Mouse (Mus musculus) left cerebral cortex, adult 18-20 months (tissue): Measurements from ENCODE around the gene Nhlrc1. TPM values are rescaled to one million over a fixed set of nuclear protein-coding genes. Genes with fewer than 3 reads are reported as not detected.

Experiments used
- DNase-seq, 2 experiments: peaks; one replicate each; pipeline ENCODE4 v3.0.0; 2021 to 2022; ENCODE audit warnings: low spot score in 2 of 2, mixed read lengths in 1 of 2
- total RNA-seq, 2 experiments: library from RNA; stranded (reverse); gene quantifications; 2 replicates each; pipeline ENCODE4 v1.2.3; 2021

The Nhlrc1 gene
- total RNA-seq, 2 experiments from 2014 or later, result 16.3 to 16.5 TPM

DNA sequence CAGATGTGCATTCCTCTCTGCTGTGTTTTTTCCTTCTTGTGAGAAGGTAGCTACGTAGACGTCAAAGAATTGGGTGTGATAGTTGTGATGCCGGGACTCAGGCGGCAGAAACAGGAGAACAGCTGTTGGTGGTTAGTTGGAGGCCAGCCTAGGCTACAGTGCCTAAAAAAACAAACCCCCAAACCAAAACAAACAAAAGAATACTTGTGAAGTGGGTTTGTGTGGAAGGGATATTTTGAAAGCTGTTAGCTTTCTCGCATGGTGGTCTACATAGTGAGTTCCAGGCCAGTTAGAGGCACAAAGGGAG, 498 bp upstream of the Nhlrc1 start:
- no peak for DNase-seq

DNA sequence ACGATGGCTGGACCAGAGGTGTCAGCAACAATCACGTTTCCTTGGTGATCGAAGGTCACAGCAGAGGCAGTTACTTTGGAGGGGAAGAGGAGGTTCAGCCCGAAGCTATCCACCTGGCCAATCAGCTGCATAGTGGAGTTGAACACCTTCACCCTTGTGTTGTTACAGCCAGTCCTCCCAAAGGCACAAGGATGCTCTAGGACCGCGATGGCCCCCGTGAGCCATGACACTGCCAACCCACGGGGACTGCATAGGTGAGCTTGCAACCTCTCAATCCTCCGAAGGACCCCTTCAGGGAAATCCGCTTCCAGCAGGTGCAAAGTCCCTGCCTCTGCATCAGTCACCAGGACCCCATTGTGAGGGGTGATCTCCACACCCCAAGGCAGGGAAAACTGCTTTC, 910 bp downstream of the Nhlrc1 start:
- no peak for DNase-seq

DNA sequence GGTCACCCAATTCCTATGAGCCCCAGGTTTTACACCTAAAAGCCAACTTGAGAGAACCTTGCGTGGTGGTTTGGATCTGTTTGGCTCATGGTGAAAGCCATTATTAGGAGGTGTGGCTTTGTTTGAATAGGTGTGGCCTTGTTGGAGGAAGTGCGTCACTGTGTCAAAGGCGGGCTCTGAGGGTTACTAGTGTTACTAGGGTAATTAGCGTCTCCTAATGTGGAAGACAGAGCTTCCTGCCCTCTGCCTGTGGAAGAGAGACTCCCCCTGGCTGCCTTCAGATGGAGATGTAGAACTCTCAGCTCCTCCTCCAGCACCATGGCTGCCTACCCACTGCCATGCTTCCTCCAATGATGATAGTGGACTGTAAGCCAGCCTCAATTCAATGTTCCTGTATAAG, 13.1 kb downstream of the Nhlrc1 start:
- no peak for DNase-seq

DNA sequence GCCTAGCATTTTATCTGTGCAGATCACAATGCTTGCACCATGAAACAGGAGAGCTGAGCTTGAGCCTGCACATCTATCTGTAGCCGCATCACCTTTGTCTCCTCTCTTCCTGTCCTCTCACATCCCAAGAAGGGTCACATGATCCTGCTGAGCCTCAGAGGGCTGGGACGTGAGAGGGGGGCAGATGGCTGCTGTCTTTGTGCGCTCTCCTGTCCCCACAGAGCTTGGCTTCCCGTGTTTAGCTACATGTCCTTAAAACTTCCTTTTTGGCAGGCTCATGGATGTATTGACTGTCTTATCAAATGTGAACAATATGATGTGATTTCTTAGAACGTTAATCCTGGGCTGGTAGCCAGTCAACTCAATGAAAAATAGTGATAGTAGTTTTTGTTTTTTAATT, 15.2 kb downstream of the Nhlrc1 start:
- no peak for DNase-seq

DNA sequence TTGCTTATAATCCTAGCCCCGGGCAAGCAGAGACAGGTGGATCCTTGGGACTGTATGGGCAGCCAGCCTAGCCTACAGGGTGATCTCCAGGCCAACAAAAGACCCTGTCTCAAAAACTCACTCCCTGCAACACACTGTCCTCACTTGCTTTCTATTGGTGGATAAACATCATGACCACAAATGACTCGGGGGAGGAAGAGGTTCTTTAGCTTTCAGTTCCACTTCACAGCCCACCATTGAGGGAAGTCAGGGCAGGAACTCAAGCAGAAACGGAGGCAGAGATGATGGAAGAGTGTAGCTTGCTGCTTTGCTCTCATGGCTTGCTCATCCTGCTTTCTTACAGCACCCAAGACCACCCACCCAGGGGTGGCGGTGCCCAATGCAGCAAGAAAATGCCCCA, 17.3 kb downstream of the Nhlrc1 start:
- DNase-seq, result no peak

DNA sequence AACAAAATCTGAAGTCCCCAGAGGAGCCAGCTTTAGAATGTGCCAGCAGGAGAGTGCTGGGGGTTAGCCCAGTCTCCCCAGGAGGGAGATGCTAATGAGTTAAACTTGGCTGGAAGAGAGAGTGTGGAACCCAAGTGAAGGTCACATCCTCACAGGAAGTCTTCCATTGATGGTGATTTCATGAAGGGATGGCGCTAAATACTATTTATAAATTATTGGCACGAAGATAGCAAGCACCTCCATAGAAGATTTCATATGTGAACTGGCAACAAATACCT, 21.4 kb downstream of the Nhlrc1 start:
- DNase-seq, result no peak

DNA sequence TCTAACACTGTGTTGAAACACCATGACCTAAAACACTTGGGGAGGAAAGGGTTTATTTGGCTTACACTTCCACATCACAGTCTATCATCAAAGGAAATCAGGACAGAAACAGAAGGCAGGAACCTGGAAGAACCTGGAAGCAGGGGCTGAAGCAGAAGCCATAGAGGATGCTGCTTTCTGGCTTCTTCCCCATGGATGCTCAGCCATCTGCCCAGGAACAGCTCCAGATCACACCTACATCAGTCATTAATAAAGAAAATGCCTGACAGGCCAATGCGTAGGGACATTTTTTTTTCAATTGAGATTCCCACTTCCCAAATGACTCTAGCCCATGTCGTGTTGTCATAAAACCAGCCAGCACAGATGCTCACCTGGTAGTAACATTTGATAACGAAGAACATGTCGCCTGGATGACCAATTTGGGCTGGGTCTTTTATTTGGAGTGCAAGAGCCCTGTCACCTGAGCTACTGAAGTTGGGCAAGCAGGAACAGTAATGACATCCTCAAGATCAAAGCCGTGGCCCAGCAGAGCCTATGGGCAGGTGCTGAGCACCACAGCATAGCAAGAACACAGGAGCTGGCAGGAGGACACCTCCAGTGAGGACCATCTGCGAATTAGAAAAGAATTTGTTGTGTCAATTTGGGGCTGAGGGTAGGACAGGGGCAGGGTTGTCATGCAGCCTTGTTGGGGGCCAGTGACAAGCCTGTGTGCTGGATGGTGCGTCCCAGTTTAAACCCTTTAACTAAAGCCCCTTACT, 22.0 kb downstream of the Nhlrc1 start:
- DNase-seq, result no peak

DNA sequence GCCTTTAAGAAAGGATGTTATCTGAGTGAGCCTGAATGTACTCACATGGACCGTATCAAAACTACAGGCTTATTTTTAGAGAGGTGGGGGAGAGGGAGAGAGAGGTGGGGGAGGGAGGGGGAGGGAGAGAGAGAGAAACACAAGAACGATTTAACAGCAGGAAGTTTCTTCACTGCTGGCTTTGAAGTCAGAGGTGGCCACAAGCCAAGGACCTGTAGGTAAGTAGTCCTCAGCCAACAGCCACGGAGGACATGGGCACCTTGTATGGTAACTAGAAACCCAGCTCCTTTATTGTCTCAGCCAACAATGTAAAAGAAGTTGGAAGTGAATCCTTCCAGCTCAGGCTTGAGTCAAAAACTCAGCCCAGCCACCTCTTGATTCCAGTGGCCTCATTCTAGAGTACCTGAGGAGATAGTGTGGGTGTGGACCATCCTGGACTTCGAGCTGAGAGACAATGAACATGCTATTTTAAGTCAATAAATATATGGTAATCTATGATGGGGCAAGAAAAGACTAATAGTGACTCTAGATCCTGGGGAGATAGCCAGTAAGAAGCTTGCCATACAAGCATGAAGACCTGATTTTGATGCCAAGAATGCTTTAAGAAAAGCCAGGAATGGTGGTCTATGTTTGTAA, 24.2 kb downstream of the Nhlrc1 start:
- no peak for DNase-seq

DNA sequence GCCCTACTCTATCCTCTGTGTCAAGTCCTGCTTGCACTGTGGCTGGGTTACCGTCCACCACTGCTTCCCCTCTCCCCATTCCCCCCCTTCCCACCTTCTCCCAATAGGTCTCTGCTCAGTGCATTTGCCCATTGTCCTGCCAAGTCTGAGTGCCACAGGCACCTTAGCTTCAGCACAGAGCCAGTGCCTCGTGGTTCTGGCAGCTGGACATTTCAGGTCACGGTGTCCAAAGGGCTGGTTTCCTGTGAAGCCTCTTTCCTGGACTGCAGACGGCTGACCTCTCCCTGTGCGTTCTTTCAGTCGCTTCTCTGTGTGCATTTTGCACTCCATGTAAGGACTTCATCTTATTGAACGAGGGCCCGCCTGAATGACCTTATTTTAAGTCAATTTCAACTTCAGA, 26.7 kb downstream of the Nhlrc1 start:
- no peak for DNase-seq

DNA sequence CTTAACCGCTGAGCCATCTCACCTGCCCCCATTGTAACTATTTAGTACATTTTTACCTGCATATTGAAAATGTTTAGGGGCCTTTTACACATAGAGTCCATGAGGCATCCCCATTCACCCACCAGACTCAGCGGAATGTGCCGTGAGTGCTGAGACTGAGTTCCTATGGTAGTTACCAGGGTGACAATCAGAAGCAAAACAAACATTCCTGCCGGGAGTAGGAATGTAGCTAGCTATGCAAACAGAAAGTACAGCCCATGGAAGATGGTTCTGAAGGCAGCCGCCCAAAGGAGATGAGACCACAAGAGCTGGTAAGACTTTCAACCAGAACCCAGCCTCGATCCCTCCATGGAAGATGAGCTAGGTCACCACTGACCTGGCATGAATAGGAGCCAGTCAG, 28.4 kb downstream of the Nhlrc1 start:
- DNase-seq, result no peak

DNA sequence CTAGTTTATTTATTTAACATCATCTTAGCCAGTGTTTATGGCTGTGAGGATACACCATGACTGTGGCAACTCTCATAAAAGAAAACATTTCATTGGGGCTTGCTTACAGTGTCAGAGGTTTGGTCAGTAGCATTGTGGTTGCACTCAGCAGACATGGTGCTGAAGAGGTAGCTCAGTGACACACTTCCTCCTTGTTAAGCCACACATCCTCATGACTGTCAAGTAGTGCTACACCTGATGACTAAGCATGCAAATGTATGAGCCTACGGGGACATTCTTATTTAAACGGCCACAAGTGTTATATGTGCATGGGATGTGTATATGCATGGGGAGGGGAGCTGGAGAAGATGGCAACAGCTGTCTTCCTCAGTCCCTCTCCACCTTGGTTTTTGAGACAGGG, 30.8 kb downstream of the Nhlrc1 start:
- DNase-seq, result no peak

DNA sequence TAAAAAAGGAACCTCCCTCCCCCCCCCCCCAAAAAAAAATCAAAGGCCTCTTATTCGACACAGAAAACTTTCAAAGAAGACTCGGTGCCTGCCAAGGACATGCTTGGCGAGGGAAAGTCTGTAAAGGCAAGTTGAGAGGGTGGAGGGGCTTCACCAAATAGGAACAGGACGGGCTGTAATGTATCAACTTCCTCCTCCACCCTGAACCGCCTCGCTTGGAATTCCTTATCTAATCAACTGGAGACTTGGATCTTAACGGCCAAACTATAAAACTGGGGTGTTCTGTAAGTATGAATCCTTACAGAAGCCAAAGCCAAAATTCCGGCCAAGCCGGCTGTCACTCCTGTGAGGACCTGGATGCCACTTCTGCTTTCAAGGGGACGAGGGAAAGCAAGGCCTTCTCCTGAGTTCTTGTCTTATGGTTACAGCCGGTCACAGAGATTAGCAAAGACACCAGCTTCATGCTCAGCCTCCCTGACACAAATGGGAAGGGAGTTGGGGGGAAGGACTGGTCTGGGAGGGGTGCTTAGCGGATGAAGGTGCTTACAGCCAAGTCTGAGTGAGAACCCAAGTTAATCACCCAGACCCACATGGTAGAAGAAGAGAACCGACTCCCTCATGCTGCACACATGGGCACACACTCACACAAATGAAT, 34.7 kb downstream of the Nhlrc1 start:
- no peak for DNase-seq

DNA sequence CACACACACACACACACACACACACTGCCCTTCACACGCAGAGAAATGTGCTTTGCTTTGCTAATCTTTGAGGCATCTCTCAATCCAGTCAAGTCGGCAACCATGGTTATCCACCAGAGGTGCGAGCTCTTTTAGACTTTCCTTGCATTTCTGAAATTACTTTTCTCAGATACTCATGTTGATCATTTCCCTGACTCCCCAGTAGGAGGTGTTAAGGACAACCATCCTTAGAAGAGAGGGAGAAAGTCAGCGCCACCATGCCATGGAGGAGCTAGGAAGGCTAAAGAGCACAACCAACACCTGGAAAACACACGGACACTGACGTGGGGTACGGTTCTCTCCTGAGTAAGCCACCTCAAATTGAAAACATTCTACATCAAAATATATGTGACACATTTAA, 38.1 kb downstream of the Nhlrc1 start:
- DNase-seq, result no peak

DNA sequence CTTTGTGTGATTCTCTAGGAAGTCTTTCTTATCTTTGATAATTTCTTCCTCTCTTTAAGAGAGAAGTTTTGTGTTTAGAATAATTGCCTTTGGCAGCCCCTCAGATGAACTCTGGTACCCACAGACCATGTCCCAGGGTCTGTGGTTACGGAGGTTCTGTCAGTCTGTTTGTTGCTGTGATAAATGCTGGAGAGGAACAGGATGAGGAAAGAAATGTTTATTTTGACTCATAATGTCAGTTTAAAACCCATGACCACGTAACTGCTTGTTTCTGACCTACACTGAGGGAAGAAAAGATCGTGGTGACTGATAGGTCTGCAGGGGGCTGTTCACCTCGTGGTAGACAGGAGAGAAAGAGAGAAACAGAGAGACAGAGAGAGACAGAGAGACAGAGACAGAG, 38.7 kb downstream of the Nhlrc1 start:
- no peak for DNase-seq

DNA sequence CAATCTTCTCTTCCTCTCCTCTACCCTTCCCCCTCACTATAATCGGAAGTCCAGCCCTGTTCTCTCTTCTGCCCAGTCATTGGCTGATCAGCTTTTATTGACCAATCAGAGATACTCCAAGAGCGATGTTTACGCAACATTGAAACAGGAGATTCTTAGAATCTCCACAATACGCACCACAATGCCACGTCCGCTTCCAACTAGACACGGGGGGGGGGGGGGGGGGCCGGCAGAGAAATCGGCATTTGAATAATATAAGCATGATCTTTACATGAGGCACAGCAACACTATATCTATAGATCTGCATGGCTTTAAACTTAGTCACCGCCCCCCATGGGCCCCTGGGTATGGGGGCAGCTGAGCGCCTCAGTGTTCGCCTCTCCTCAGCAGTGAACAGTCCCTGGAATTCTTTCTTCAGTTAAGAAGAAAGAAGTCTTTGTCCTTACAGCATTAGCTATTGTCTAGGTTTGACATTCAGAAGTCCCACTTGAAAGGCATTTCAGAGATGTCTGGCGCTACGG, 39.6 kb downstream of the Nhlrc1 start:
- no peak for DNase-seq

DNA sequence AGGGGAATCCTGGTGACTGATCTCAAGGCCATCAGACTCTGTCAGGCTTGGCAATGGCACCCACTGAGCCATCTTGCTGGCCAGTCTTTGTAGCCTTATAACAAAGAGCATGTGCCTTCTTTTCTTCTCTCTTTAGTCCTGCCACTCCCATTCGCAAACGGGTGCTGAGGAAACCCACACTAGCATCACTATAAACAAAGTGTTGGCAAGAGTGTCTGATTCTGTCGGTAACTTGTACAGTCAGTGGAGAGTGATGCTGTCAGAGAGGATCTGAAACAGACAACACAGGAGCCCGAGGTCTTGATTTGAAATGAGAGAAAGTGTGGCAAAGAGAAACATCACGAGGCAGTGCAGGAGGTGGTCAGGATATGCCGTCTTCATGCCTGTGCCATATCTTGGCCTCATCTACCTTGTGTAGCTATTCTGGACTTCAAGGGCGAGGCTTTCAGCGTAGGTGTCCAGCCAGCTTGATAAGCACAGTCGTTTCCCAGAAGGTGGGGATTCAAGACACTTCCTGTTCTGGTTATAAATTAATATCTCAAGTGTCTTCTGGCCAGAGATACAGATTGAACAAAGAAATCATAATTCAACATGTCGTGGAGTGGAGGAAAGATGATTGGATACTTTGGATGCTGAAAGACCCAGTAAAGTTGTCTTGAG, 44.2 kb downstream of the Nhlrc1 start:
- no peak for DNase-seq

DNA sequence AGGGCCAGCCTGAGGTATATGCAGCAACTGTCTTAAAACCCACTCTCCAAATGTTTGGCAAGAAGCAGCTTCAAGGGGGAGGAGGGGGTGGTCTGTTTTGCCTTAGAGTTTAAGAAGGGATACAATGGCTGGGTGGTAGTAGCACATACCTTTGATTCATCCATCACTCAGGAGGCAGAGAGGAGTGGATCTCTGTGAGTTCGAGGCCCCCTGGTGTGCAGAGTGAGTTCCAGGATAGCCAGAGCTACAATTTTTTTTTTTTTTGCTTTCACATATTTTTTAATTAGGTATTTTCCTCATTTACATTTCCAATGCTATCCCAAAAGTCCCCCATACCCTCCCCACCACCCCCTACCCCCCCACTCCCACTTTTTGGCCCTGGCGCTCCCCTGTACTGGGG, 46.0 kb downstream of the Nhlrc1 start:
- DNase-seq, result no peak

DNA sequence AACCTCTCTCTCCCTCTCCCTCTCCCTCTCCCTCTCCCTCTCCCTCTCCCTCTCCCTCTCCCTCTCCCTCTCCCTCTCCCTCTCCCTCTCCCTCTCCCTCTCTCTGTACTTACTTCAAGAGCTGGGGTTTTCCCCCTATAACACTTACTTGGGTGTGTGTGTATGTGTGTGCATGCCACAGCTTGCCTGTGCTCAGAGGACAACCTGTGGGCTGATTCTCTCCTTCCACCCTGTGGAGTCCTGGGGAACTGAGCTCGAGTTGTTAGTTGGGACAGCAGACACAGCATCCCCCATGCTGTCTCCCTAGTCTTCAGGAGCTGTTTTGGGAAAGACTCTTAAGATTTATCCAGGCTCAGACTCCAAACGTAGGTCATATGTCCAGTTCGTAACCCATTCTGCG, 47.3 kb downstream of the Nhlrc1 start:
- DNase-seq, result no peak
